Mouse (Mus musculus): ENCODE data around the gene Mpp6.

The Mpp6 gene

DNA sequence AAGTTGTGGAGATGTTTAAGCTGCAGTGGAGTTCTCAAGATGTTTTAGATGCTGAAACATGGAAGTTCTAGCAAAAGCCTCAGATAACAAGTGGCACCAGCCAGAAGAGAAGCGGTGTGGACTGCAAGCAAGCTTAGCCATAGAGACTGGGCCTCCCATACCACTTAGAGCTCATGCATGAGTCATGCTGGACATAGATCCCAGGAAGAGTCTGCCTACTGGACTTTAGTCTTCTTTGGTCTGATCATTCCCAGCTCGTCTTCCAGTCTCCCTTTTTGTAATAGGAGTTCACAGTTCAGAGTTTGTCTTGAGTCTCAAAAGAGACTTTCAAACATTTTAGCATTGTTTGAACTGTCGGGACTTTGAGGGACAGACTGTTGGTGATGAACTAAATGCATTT, 29.5 kb downstream of the Mpp6 start:
- intact Hi-C loops (cut with DNase I), result no loop called here

DNA sequence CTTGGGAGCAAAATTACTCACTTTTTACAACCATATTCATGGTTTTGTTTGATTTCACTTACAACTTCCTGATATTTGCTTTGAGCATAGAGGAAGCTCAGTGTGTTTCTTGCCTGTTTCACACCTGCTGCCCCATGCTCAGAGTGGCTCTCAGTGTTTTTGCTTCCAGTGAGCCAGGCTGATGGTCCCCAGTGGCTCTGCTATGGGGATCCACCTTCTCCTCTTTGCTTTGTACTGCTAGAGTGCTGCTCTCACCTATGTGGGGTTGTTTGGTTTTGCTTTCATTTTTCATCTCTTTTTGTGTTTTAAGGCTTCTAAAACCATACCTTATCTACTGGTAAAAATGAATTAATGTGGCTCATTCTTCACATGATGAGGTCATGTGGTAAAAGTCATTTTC, 36.1 kb downstream of the Mpp6 start:
- intact Hi-C loops (cut with DNase I), result no loop called here

DNA sequence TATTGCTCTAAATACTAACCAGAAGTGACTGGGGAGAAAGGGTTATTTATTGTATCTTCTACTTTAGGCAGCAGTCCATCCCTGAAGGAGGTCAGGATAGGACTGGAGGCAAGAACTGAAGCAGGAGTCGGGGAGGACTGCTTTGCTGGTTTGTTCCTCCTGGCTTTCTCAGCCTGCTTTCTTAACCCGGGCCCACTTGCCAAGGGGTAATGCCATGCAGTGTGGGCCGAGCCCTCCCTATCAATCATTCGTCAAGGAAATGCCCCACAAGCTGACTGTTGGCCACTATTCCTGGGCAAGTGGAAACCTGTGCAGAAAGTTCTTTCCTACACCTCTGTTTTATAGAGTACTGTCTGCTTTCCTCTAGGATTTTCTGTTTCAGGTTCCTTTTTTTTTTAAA, 39.3 kb downstream of the Mpp6 start:
- intact Hi-C loops (cut with DNase I), result no loop called here

DNA sequence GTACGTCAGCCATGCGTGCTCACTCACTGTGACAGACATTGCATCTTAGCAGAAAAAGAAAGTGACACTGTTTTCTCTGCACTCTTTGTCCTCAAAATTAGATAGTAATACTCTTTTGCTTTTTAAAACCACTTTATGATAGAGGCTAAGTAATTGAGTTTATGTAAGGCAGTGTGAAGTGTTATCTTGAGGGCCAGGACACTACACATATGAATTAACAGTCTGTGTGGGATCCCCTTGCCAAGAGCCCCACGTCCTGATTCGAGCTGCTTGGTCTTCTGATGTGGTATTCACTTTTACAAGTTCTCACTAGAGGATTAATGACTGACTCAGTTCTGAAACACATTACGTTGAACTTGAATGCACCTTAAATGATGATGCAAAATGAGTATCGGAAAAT, 49.8 kb downstream of the Mpp6 start:
- intact Hi-C loops (cut with DNase I), result no loop called here

DNA sequence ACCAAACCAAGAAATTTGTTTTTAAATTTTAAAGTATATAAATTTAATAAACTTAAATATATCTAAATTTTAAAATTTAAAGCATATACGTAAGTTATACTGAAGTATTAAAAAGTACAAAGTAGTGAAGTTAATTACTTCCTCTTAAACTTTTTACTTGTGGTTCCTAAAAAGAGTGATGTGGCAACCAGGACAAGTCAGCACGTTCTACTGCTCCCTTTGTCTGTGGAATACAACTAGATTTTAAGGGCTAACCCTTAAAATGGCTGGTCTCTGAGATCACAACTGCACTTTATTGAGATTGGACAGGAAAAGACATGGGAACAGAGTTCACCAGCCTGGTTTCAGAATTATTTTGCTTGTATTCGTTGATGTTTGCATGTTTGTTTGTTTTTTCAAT, 53.0 kb downstream of the Mpp6 start:
- intact Hi-C loops (cut with DNase I), result no loop called here

DNA sequence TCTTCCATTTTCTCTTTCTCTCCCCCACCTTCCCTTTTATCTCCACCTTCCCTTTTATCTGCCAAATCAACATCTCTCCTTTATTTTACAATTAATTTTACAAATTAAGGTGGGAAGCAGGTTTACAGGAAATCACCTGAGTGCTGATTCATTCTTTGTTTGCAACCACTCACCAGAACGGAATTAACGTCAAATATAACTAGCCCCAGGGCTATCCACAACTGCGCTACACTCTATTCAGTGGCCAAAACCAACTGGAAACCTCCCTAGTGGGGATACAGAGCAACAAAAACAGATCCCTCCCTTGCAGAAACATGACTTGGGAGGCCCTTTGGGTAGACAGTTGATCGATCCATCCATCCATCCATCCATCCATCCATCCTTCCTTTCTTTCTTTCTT, 58.8 kb downstream of the Mpp6 start:
- intact Hi-C loops (cut with DNase I), result no loop called here

DNA sequence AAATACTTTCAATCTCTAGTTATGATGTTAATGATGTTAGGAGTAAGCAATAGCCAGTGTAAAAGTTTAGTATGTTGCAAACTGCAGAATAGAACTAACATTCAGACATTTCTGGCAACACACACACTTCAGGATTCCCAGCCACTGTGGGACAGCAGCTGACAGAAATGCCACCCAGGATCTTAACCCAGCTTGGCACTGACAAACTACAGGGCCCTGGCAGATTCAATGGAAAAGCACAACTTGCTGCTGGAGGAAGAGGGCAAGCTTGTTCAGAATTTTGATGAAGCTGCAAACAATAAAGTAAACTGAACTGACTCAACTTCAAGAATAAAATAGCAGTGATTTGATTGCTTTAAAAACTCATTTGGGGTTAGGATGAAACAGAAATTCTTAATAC, 59.7 kb downstream of the Mpp6 start:
- intact Hi-C loops (cut with DNase I), result no loop called here

DNA sequence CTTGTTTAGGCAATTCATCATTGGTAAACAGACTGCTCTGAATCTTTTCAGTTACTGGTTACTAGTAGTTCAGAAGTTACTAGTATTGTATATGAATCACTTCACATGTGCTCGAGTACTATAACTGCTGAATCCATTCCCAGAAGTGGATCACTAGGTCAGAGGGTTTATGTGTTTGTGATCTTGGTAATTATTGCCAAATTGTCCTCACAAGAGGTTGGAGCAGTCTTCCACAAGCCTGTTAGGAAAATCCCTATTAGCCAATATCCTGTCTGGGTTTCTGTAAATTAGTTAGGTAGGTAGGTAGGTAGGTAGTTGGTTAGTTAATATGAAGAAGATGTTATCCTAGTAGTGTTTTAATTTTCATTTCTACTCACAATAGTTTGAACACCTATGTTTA, 65.7 kb downstream of the Mpp6 start:
- intact Hi-C loops (cut with DNase I), result no loop called here

DNA sequence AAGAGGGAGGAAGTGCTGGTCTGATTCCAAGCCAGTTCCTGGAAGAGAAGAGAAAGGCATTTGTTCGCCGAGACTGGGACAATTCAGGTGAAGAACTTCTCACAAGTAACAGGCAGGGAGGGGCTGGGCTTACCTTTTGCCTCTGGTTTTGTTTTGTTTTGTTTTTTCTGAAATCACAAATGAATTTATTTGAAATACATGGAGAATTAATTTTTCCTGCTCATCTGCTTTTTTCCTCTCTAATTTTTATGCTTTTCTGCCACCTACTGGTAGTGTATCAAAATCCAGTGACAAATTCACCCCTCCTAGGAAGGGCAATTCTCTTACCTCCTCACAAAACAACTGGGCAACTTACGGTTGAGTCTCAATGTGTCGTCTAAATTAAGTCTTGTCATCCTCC, 70.1 kb downstream of the Mpp6 start:
- intact Hi-C loops (cut with DNase I), result loop anchor here (5.0 to 10.0 kb wide), 4 partner anchors 68 to 665 kb away; partner anchors contain the start of gene Mpp6

DNA sequence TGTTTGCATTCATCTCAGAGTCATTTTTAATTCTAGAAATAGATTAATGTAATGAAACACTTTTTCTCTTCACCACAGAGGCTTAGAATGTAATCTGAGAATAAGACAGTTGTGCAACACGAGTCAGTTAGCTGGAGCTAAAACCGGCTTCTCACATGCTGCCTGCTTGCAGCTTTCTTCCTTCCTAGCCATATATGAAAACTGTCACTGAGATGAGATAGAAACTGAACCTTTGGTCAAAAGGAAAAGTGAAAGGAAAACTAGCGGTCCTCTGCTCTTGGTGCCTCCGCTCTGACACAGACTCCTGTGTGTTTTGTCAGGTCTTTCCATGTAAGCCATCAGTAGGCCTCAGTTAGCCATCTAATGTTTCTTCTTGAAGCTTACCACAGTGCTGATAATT, 77.9 kb downstream of the Mpp6 start:
- intact Hi-C loops (cut with DNase I), result loop anchor here (10.0 kb wide), 2 partner anchors 107 to 673 kb away; no protein-coding TSS in a partner anchor

DNA sequence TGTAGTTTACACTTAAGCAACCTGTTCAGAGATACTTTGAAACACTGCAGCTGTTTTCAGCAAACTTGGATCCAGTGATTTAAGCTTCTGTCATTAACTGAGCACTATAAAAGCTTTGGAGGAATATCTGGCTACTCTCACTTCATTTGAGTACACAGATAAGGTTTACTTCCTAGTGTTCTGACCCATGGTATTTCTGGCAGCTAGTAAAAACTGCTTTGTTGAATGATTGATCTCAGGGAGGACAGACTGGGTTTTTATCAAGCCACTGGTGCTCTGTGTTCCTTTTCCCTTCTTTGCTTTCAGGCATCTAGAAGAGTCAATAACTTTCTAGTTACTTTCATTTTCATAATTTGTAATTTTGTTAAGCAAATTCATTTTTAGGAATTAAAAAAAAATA, 79.3 kb downstream of the Mpp6 start:
- intact Hi-C loops (cut with DNase I), result loop anchor here (10.0 kb wide), 2 partner anchors 105 to 675 kb away; no protein-coding TSS in a partner anchor

DNA sequence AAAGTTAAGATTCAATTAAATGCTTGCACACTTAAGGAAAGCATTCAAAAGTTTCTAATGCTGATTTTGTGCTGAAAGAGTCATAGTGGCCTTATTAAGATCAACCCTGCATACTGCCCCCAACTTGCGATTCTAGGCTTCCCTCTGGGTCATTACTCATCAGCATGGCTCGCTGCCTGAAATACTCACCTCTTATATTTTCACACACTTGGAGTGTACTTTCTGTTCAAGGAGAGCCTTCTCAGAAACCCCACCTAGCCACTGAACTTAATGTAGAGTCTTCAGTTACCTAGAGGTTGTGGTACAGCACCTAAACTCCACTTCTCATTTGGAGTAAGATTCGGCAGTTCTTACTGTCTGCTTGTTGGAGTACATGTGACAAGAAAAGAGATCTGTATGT, 81.6 kb downstream of the Mpp6 start:
- intact Hi-C loops (cut with DNase I), result no loop called here

DNA sequence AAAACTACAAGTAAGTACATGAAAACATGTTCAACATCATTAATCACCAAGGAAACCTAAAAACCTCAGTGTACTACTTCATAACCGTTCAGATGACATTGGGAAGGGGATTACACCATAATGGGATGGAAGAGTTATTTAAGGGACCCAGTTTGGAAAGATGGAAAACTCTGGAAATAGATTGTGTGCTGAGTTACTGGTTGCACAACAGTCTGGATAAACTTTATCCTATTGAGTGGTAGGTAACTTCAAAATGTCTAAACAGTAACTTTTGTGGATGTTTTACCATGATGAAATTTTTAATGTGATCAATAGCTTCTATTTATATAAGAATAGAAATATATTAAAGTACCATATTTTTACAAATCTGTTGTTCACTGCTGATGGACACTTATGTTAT, 82.1 kb downstream of the Mpp6 start:
- intact Hi-C loops (cut with DNase I), result no loop called here

DNA sequence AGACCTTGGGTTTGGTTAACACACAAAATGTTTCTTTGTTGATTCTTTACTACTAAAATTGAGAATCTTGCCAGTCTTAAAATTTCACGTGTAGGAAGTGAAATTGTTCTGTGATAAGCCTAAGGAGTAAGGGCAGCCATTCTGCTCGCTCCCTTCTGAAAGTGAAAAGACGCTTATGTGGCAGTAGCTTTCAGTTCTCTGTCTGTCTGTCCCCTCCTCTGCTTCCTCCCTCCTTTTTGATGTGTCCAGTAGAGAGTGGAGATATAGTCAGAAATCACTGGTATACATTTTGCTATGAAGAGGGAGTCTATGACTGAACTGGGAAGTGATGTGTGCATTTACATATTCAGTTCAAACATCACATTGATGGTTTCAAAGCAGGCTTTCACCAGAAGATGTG, 82.8 kb downstream of the Mpp6 start:
- intact Hi-C loops (cut with DNase I), result no loop called here

DNA sequence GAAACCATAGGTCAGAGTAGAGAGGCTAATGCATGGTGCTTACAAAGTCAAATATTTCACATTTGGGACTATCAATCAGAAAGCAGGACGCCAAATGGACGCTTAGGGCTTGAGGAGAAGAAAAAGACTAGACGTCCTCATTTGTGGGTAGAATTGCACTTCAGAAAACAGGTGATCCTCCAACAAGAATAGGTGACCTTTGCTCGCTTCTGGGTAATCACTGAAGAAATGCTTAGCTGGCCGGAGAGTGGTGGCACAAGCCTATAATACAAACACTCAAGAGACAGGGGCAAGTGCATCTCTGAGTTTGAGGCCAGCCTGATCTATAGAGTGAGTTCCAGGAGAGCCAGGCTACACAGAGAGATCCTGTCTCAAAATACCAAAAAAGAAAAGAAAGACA, 83.8 kb downstream of the Mpp6 start:
- intact Hi-C loops (cut with DNase I), result no loop called here

DNA sequence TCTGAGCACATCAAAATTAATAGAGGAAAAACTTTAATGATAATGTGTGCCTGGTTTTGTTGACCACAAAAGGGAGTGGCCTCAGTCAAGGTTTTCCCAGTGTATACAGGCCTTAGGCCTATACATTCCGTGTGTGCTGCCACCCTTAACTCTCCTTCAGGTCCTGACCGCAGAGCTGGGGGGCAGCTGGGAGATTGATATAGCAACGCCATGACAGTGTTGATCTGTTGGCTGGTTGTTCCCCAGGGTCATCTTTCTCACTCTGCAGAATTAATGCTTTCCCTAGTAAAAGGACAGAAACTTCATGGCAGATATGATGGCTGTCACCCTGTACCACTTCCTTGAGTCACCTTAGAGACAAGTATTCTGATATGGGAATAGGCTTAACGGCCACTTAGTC, 94.3 kb downstream of the Mpp6 start:
- intact Hi-C loops (cut with DNase I), result no loop called here

DNA sequence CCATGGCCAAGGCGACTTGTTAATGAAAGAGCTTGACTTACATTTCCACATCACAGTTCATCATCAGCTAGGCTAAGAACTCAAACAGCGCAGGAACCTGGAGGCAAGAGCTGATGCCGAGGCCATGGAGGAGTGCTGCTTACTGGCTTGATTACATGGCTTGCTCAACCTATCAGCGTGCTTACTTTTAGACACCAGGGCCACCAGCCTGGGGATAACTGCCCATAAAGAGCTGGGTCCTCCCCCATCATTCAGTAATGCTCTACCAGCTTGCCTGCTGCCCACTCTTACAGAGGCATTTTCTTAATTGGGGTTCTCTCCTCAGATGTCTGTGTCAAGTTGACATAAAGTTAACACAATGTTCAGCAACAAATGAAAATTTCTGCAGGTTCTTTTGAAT, 95.1 kb downstream of the Mpp6 start:
- intact Hi-C loops (cut with DNase I), result no loop called here

DNA sequence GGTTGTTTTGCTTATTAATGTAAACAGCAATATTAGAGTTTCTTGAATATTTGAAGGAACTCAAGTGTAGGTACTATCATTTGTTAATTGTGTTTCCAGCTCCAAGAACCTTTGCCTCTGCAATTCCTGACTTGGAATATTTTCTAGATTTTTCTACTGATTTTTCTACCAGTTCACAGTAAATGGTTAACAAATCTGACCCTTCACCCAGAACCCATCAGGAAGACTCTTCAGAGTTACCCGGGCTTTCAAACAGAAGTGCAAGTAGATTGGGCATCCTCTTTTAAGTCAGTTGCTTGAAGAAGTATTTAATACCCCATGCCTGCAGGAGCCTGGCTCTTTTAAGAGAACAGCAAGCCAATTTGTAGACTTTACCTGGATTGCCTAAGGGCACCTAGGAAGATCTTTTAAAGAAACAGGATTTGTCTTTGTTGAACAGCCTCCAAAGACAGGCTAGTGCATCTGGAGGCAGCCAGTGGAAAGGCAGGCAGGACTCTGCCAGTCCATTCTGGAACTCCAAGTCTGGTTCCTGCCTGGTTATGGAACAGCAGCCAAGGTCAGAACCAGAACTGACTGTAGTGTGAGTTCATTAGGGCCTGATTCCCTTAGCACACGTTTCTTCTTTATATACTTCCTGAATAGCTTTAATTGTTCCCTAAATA, 104.8 kb downstream of the Mpp6 start:
- intact Hi-C loops (cut with DNase I), result no loop called here

DNA sequence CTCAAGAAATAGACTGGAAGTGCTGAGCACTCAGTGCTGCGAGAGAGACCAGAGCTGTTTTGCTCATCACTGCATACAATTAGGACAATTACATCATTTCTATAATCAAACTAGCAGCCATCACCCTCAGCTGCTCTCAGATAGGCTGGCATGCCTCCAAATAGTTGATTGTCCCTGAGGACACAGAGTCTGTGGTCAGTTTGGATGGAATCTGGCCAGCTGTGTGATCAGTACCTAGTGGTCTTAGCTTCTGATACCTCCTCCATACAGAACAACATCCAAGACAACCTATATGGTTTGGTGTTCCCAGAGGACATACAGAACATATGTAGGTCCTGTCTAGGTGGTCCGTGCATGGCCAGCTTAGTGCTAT, 105.3 kb downstream of the Mpp6 start:
- intact Hi-C loops (cut with DNase I), result no loop called here

DNA sequence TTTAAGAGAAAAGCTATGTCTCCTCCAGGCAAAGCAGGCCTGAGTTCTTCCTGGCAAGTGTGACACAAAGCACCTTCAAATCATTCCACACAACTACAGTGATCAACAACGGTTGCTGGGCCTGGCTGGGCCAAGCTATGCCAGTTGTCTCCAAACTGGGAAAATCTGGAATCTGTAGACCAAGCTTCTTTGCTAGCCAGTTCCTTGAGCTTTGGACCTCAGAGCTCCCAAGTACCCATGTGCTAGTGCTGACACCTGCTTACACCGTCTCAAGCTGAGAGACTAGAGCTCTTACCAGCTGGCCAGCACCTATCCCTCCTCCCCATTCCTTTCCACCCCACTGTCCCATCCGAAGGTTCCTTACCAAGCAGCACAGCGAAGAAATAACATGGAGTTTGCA, 105.9 kb downstream of the Mpp6 start:
- intact Hi-C loops (cut with DNase I), result no loop called here

DNA sequence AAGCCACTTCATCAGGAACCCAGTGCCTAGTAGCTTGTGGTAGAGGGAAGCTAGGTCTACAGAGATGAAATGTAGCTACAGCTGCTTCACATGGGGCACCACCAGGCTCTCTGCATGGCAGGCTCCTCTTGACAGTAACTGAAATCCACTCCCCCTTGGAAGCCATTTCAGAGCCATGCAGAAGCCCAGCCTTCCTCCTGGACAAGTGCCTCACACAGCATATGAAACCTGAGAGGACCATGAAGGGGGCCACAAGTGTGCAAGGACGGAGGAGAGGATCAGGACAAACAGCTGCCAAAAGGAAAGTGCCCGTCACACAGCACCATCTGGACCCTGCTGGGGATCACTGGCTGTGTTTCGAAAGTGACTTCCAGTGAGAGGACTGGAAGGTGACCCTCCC, 108.6 kb downstream of the Mpp6 start:
- intact Hi-C loops (cut with DNase I), result no loop called here

DNA sequence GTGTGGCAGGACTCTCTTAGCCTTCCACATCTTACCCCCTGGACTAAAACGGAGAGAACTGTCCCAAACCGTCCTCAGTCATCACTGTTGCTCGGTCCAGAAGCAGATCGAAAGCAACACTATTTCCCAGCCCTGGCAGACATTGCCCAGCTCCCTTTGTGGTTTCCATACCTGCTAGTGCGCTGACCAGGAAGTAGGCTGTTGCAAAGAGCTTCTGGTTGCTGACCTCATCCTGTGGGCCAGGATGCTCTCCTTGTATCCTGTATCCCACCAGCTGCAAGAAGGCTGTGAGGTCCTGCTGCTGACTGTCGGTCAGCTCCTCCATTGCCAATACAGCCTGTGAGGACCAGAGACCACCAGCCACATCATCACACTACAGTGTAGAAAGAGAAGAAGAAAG, 109.0 kb downstream of the Mpp6 start:
- intact Hi-C loops (cut with DNase I), result no loop called here

DNA sequence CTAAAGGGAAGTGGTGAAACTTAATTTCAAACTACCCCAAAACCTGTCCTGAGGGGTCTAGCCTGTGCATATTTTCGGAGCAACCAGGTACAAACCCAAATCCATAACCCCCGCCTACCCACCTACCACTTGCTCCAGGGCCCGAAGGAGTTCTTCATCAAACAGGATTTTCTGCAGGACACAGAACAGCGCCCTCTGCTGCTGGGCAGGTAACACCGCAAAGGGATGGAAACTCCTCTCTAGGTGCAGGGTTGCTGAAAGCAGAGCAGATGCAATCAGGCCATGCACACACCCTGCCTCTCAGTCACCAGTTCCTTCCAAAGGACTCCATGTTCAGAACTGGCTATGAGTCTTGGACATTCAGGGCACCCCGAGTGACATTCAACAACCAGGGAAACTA, 110.8 kb downstream of the Mpp6 start:
- intact Hi-C loops (cut with DNase I), result no loop called here

DNA sequence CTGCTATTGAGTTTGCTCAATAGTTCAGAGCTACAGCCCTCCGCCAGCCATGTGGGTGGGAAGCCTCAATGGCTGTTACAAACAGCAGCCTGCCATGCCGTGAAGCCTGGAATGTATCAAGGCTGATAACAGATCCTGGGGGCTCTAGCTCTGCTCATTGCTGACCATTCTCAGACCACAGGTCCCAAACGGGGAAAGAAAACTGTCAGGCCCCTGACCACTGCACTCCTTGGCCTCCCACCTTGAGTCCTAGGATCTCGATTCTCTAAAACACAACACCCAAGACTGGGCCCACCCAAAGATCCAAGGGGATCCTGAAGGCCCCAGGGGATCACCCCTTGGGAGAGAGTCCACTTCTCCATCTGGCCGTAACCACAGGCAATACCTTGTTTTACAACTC, 112.3 kb downstream of the Mpp6 start:
- intact Hi-C loops (cut with DNase I), result no loop called here

Measured in adrenal gland (tissue).